Mouse (Mus musculus): ENCODE data around the gene Dynlt1a. TPM values are rescaled to one million over a fixed set of nuclear protein-coding genes. Genes with fewer than 3 reads are reported as not detected.
"Not testable (repeated sequence)": the region's sequence is repeated elsewhere in the genome, so short reads cannot be mapped to it uniquely, and the experiment has no call there.

Gene Dynlt1a
- polyA plus RNA-seq, 1 experiment from 2014 or later: 8.5 TPM

- not testable (repeated sequence) for H3K36me3 ChIP-seq; H3K9me3 ChIP-seq (replicated peaks); H3K9ac ChIP-seq; H3K27me3 ChIP-seq (replicated peaks); H3K4me2 ChIP-seq; H3K4me1 ChIP-seq; H3K27ac ChIP-seq; ATAC-seq; H3K4me3 ChIP-seq
- WGBS (ENCODE audit: insufficient replicate concordance): 81% methylated on average over 10 of the region's 10 CpGs
Measured at GRCm38 (mm10) chr17:6279772-6280171, 37.5 kb downstream of the Dynlt1a start.

- 54% methylated on average over 8 of the region's 8 CpGs for WGBS (ENCODE audit: insufficient replicate concordance)
- H3K27ac ChIP-seq; H3K4me2 ChIP-seq; H3K4me3 ChIP-seq; H3K36me3 ChIP-seq; H3K9ac ChIP-seq; H3K4me1 ChIP-seq; H3K9me3 ChIP-seq (replicated peaks); ATAC-seq; H3K27me3 ChIP-seq (replicated peaks): not testable (repeated sequence)
Measured at GRCm38 (mm10) chr17:6279205-6279604, 38.1 kb downstream of the Dynlt1a start.

- not testable (repeated sequence) for H3K4me3 ChIP-seq; H3K4me1 ChIP-seq; H3K4me2 ChIP-seq; H3K27ac ChIP-seq; H3K9me3 ChIP-seq (replicated peaks); H3K27me3 ChIP-seq (replicated peaks); ATAC-seq; H3K9ac ChIP-seq; H3K36me3 ChIP-seq
- 70% methylated on average over 4 of the region's 6 CpGs for WGBS (ENCODE audit: insufficient replicate concordance)
Measured at GRCm38 (mm10) chr17:6274693-6275092, 42.6 kb downstream of the Dynlt1a start.

- not testable (repeated sequence) for H3K27ac ChIP-seq; H3K9ac ChIP-seq; H3K4me3 ChIP-seq; H3K27me3 ChIP-seq (replicated peaks); H3K4me1 ChIP-seq; H3K9me3 ChIP-seq (replicated peaks); H3K4me2 ChIP-seq; ATAC-seq; H3K36me3 ChIP-seq
- 42% methylated on average over 6 of the region's 6 CpGs for WGBS (ENCODE audit: insufficient replicate concordance)
Measured at GRCm38 (mm10) chr17:6271970-6272369, 45.3 kb downstream of the Dynlt1a start.

GRCm38 (mm10) chr17:6270840-6271239, 46.5 kb downstream of the Dynlt1a start:
- H3K36me3 ChIP-seq; H3K27ac ChIP-seq; H3K27me3 ChIP-seq (replicated peaks); ATAC-seq; H3K9me3 ChIP-seq (replicated peaks); H3K4me1 ChIP-seq: not testable (repeated sequence)
- WGBS (ENCODE audit: insufficient replicate concordance): under 1% methylated on average over 24 of the region's 25 CpGs
- peak overlapping the region; percentile 67 for H3K4me2 ChIP-seq
- peak overlapping the region; percentile 52; the same call in 1 of the 2 replicates for H3K9ac ChIP-seq
- peak overlapping the region; percentile 57 for H3K4me3 ChIP-seq

GRCm38 (mm10) chr17:6269876-6270831, 47.1 kb downstream of the Dynlt1a start:
- Histone ChIP-seq H3K9ac (peak overlapping the region; percentile 52; the same call in 1 of the 2 replicates), H3K4me2 (peak overlapping the region; percentile 67), H3K4me3 (peak overlapping the region; percentile 57)
- WGBS (ENCODE audit: insufficient replicate concordance): 2% methylated on average over 47 of the region's 84 CpGs
- ATAC-seq: peak; percentile 63
- H3K9me3 ChIP-seq (replicated peaks); H3K27ac ChIP-seq; H3K36me3 ChIP-seq; H3K4me1 ChIP-seq; H3K27me3 ChIP-seq (replicated peaks): not testable (repeated sequence)

GRCm38 (mm10) chr17:6257070-6257456, 60.2 kb downstream of the Dynlt1a start:
- not testable (repeated sequence) for H3K9ac ChIP-seq; H3K4me1 ChIP-seq; H3K27me3 ChIP-seq (replicated peaks); H3K9me3 ChIP-seq (replicated peaks); H3K4me3 ChIP-seq; H3K27ac ChIP-seq; H3K36me3 ChIP-seq; ATAC-seq
- WGBS (ENCODE audit: insufficient replicate concordance): 3% methylated on average over 18 of the region's 20 CpGs
- peak overlapping the region; percentile 39; the same call in 1 of the 2 replicates for H3K4me2 ChIP-seq

- WGBS (ENCODE audit: insufficient replicate concordance): 5% methylated on average over 16 of the region's 51 CpGs
- not testable (repeated sequence) for H3K4me1 ChIP-seq; H3K9ac ChIP-seq; H3K36me3 ChIP-seq; H3K27me3 ChIP-seq (replicated peaks); H3K27ac ChIP-seq; H3K4me3 ChIP-seq; H3K9me3 ChIP-seq (replicated peaks)
- peak within 1 kb of the TSS; percentile 39; the same call in 1 of the 2 replicates for H3K4me2 ChIP-seq
- 0 out of 2 replicates have a peak, but pooled peaks have one; percentile 24 for ATAC-seq
Measured at GRCm38 (mm10) chr17:6256400-6257069, 60.8 kb downstream of the Dynlt1a start, which contains the start of gene Tmem181a. Gene Tmem181a, plus strand, starts transcription at chr17:6256860.

Other genes starting within 250 kb of the Dynlt1a start
- 2.2 TPM in 2 replicates for gene Serac1, start 237.8 kb downstream of the Dynlt1a start, polyA plus RNA-seq (2016; fragmentation: Nextera tagmentation; extraction: Ambion mirVana)
- gene Gtf2h5, start 237.7 kb downstream of the Dynlt1a start, polyA plus RNA-seq (2016; fragmentation: Nextera tagmentation; extraction: Ambion mirVana): 97.7 and 101 TPM in 2 replicates
- 40.1 and 42.7 TPM in 2 replicates for gene Tulp4, start 211.1 kb downstream of the Dynlt1a start, polyA plus RNA-seq (2016; fragmentation: Nextera tagmentation; extraction: Ambion mirVana)
- 5.3 and 5.6 TPM in 2 replicates for gene Tmem181a, start 60.6 kb downstream of the Dynlt1a start, polyA plus RNA-seq (2016; fragmentation: Nextera tagmentation; extraction: Ambion mirVana)
- 229 and 235 TPM in 2 replicates for gene Dynlt1b, start 112.6 kb upstream of the Dynlt1a start, polyA plus RNA-seq (2016; fragmentation: Nextera tagmentation; extraction: Ambion mirVana)

Data from liver, embryonic 12.5 days (tissue).